Mouse (Mus musculus): ENCODE data around the gene Decr2. TPM values are rescaled to one million over a fixed set of nuclear protein-coding genes. Genes with fewer than 3 reads are reported as not detected.

The Decr2 gene
- total and polyA plus RNA-seq, 3 experiments = 12.6 to 21.0 (median 16.8) TPM

DNA sequence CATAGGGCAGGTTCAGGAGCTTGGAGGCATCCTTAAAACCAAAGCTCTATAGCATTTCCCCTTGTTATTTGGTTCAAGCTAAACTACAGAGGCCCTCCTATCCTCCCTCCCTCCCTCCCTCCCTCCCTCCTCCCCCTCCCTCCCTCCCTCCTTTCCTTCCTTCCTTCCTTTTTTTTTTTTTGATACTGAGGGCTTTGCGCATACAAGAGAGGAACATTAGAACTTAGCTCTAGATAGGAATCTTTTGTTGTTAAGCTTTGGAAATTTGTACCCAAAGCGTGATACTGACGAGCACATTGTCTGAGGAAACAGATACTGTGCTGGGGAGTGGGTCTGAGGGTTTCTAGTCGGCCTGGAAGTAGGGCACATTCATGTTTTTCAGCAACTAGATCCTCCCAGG is 15.5 kb upstream of the Decr2 start:
- in situ Hi-C loops (cut with MboI; ENCODE audit: low pct_ligation_motif_present, low pct_unique_long_range_greater_than_20kb, low sequenced_read_pairs) = no loop called here
- peaks cover 0 to 3% of the 10 kb centered on the region in 2 experiments; a peak in 1 of 4 replicates for H3K4me1 ChIP-seq (ENCODE audit: control insufficient read depth in 1 of 2, insufficient read depth in 2 of 2)
- H3K9me3 ChIP-seq (replicated peaks; ENCODE audit: low read length) = no peaks in the 10 kb centered on the region
- no peak overlapping the region for H3K4me3 ChIP-seq (replicated peaks in 1 of 3; ENCODE audit: low read depth in 2 of 3, low read length in 2 of 3, poor library complexity in 1 of 3)
- no peak overlapping the region for H3K27ac ChIP-seq (ENCODE audit: insufficient read depth, low read depth)
- no peak for DNase-seq (ENCODE audit: extremely low read depth)
- no peak overlapping the region for H3K4me2 ChIP-seq (ENCODE audit: insufficient read depth, low read depth, poor library complexity, severe bottlenecking)
- TF ChIP-seq POLR2A (IDR thresholded peaks at IDR 0.05; ENCODE audit: low read depth, low read length) = no peak
- TF ChIP-seq MAZ (IDR thresholded peaks at IDR 0.05; ENCODE audit: low read depth, low read length) = no peak
- TF ChIP-seq MEF2A (IDR thresholded peaks at IDR 0.05; ENCODE audit: borderline replicate concordance, low read depth, low read length) = no peak
- TF ChIP-seq BHLHE40 (IDR thresholded peaks at IDR 0.05; ENCODE audit: low read depth, low read length) = no peak
- TF ChIP-seq ETS1 (conservative IDR thresholded peaks at IDR 0.05; ENCODE audit: low read depth, low read length) = no peak
- TF ChIP-seq CTCF (conservative IDR thresholded peaks at IDR 0.05 in 1 of 2, IDR thresholded peaks at IDR 0.05 in 1 of 2; ENCODE audit: low read depth in 2 of 2, low read length in 2 of 2) = no peak
- no peak for TF ChIP-seq HCFC1 (IDR thresholded peaks at IDR 0.05; ENCODE audit: low read depth, low read length)
- TF ChIP-seq KAT2A (IDR thresholded peaks at IDR 0.05; ENCODE audit: insufficient replicate concordance, low read length) = no peak
- no peak for TF ChIP-seq ZC3H11A (IDR thresholded peaks at IDR 0.05; ENCODE audit: low read depth, low read length)
- no peak for TF ChIP-seq TBP (conservative IDR thresholded peaks at IDR 0.05; ENCODE audit: low read depth, low read length)
- no peak for TF ChIP-seq UBTF (IDR thresholded peaks at IDR 0.05; ENCODE audit: low read depth, low read length)
- TF ChIP-seq TCF12 (IDR thresholded peaks at IDR 0.05; ENCODE audit: low read depth, low read length) = no peak
- no peak for TF ChIP-seq IRF4 (IDR thresholded peaks at IDR 0.05; ENCODE audit: low read depth, low read length)
- TF ChIP-seq NRF1 (IDR thresholded peaks at IDR 0.05; ENCODE audit: low read depth, low read length) = no peak
- no peak for TF ChIP-seq CHD2 (IDR thresholded peaks at IDR 0.05; ENCODE audit: low read length)
- dilution Hi-C loops (cut with MboI; ENCODE audit: extremely low pct_ligation_motif_present, extremely low pct_unique_long_range_greater_than_20kb, low sequenced_read_pairs) = no loop called here
- no peaks in the 10 kb centered on the region for H3K79me2 ChIP-seq (replicated peaks; ENCODE audit: control insufficient read depth, extremely low read depth, insufficient read depth, poor library complexity, severe bottlenecking)
- peaks cover 24% of the 10 kb centered on the region for H3K27me3 ChIP-seq (replicated peaks)
- no peaks in the 10 kb centered on the region for H3K36me3 ChIP-seq (replicated peaks in 1 of 2; ENCODE audit: control insufficient read depth in 1 of 2, insufficient read depth in 1 of 2, low read length in 1 of 2)
- no peak overlapping the region for H3K9ac ChIP-seq (ENCODE audit: insufficient read depth, low read depth)

DNA sequence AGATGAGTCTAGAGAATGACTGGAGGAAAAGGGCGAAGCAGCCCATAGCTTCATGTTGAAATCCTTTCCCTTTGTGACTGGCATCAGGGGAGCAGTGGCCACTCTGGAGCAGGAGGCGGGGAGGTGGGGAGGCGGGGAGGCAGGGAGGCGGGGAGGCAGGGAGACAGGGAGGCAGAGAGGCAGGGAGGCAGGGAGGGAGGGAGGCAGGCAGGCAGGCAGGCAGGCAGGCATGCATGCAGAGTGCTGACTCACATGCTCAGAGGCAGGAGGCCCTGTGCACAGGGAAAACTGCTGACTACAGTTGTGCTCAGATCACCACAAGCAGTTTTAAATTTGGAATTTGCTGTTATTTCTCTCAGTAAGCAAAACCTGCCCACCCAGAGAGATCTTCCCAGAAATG is 11.3 kb upstream of the Decr2 start:
- Histone ChIP-seq H3K27ac (ENCODE audit: insufficient read depth, low read depth) (no peak overlapping the region), H3K4me3 (replicated peaks in 1 of 3; ENCODE audit: low read depth in 2 of 3, low read length in 2 of 3, poor library complexity in 1 of 3) (no peak overlapping the region), H3K79me2 (replicated peaks; ENCODE audit: control insufficient read depth, extremely low read depth, insufficient read depth, poor library complexity, severe bottlenecking) (no peaks in the 10 kb centered on the region), H3K4me2 (ENCODE audit: insufficient read depth, low read depth, poor library complexity, severe bottlenecking) (no peak overlapping the region), H3K9ac (ENCODE audit: insufficient read depth, low read depth) (no peak overlapping the region), H3K27me3 (replicated peaks) (peaks cover 10% of the 10 kb centered on the region), H3K36me3 (replicated peaks in 1 of 2; ENCODE audit: control insufficient read depth in 1 of 2, insufficient read depth in 1 of 2, low read length in 1 of 2) (no peaks in the 10 kb centered on the region), H3K4me1 (ENCODE audit: control insufficient read depth in 1 of 2, insufficient read depth in 2 of 2) (peaks cover 0 to 3% of the 10 kb centered on the region in 2 experiments; a peak in 1 of 4 replicates), H3K9me3 (replicated peaks; ENCODE audit: low read length) (no peaks in the 10 kb centered on the region)
- dilution Hi-C loops (cut with MboI; ENCODE audit: extremely low pct_ligation_motif_present, extremely low pct_unique_long_range_greater_than_20kb, low sequenced_read_pairs) = no loop called here
- in situ Hi-C loops (cut with MboI; ENCODE audit: low pct_ligation_motif_present, low pct_unique_long_range_greater_than_20kb, low sequenced_read_pairs) = no loop called here
- TF ChIP-seq RCOR1 (conservative IDR thresholded peaks at IDR 0.05; ENCODE audit: low read depth, low read length) (no peak), TBP (conservative IDR thresholded peaks at IDR 0.05; ENCODE audit: low read depth, low read length) (no peak), E2F4 (IDR thresholded peaks at IDR 0.05; ENCODE audit: insufficient replicate concordance, low read depth, low read length) (no peak), IRF4 (IDR thresholded peaks at IDR 0.05; ENCODE audit: low read depth, low read length) (no peak), ZKSCAN1 (IDR thresholded peaks at IDR 0.05; ENCODE audit: borderline replicate concordance, low read depth, low read length) (no peak)
- DNase-seq (ENCODE audit: extremely low read depth) = no peak

Measured in CH12.LX (cell line).